Mouse (Mus musculus): Measurements from ENCODE around the gene Gm19668. TPM values are rescaled to one million over a fixed set of nuclear protein-coding genes. Genes with fewer than 3 reads are reported as not detected.
"Not testable (repeated sequence)": the region's sequence is repeated elsewhere in the genome, so short reads cannot be mapped to it uniquely, and the experiment has no call there.

The Gm19668 gene
- polyA plus RNA-seq, 1 experiment from 2014 or later, result not detected

GRCm38 (mm10) chr10:77751254-77751653 lies 47.7 kb downstream of the Gm19668 start, which contains the start of gene Gm9736:
Gene Gm9736, minus strand, starts transcription at chr10:77751354.
- not testable (repeated sequence) for H3K4me3 ChIP-seq (ENCODE audit: low read depth, low read length); H3K4me2 ChIP-seq (ENCODE audit: low read depth, low read length); H3K27ac ChIP-seq (ENCODE audit: low read length); H3K4me1 ChIP-seq (ENCODE audit: control insufficient read depth, low read depth, low read length); H3K9ac ChIP-seq (ENCODE audit: low read depth, low read length); H3K36me3 ChIP-seq (ENCODE audit: control insufficient read depth, insufficient read depth); ATAC-seq (ENCODE audit: low read depth); H3K27me3 ChIP-seq (ENCODE audit: control insufficient read depth, insufficient read depth, low read depth, low read length); H3K9me3 ChIP-seq (replicated peaks; ENCODE audit: control insufficient read depth, low read length)
- WGBS (ENCODE audit: insufficient replicate concordance), result 44% methylated on average over 1 of the region's 1 CpGs

GRCm38 (mm10) chr10:77750686-77751085 lies 48.2 kb downstream of the Gm19668 start:
- H3K4me3 ChIP-seq (ENCODE audit: low read depth, low read length); H3K36me3 ChIP-seq (ENCODE audit: control insufficient read depth, insufficient read depth); H3K4me2 ChIP-seq (ENCODE audit: low read depth, low read length); H3K9me3 ChIP-seq (replicated peaks; ENCODE audit: control insufficient read depth, low read length); H3K4me1 ChIP-seq (ENCODE audit: control insufficient read depth, low read depth, low read length); H3K27ac ChIP-seq (ENCODE audit: low read length); ATAC-seq (ENCODE audit: low read depth); H3K27me3 ChIP-seq (ENCODE audit: control insufficient read depth, insufficient read depth, low read depth, low read length); H3K9ac ChIP-seq (ENCODE audit: low read depth, low read length): not testable (repeated sequence)
- 50% methylated on average over 1 of the region's 1 CpGs for WGBS (ENCODE audit: insufficient replicate concordance)

Other genes starting within 250 kb of the Gm19668 start
- gene Pttg1ip, start 217.4 kb downstream of the Gm19668 start, polyA plus RNA-seq (2015; fragmentation: Nextera tagmentation; extraction: Ambion mirVana), result 87.3 and 94.5 TPM in 2 replicates
- gene Sumo3, start 193.0 kb downstream of the Gm19668 start, polyA plus RNA-seq (2015; fragmentation: Nextera tagmentation; extraction: Ambion mirVana), result 82.3 and 92.2 TPM in 2 replicates
- 0.61 TPM in 1 of 2 replicates, not detected in the other for gene Gm49325, start 192.9 kb downstream of the Gm19668 start, polyA plus RNA-seq (2015; fragmentation: Nextera tagmentation; extraction: Ambion mirVana)
- gene Ube2g2, start 176.9 kb downstream of the Gm19668 start, polyA plus RNA-seq (2015; fragmentation: Nextera tagmentation; extraction: Ambion mirVana), result 43.7 and 46.3 TPM in 2 replicates
- 0.05 TPM in 1 of 2 replicates, not detected in the other for gene Tspear, start 112.6 kb downstream of the Gm19668 start, polyA plus RNA-seq (2015; fragmentation: Nextera tagmentation; extraction: Ambion mirVana)
- not detected in 2 replicates for gene Gm19402, start 108.4 kb downstream of the Gm19668 start, polyA plus RNA-seq (2015; fragmentation: Nextera tagmentation; extraction: Ambion mirVana)
- gene Gm9508, start 101.9 kb downstream of the Gm19668 start, polyA plus RNA-seq (2015; fragmentation: Nextera tagmentation; extraction: Ambion mirVana), result not detected in 2 replicates
- gene Gm10272, start 92.5 kb downstream of the Gm19668 start, polyA plus RNA-seq (2015; fragmentation: Nextera tagmentation; extraction: Ambion mirVana), result not detected in 2 replicates
- not detected in 2 replicates for gene Gm10024, start 87.7 kb downstream of the Gm19668 start, polyA plus RNA-seq (2015; fragmentation: Nextera tagmentation; extraction: Ambion mirVana)
- gene Gm10142, start 83.3 kb downstream of the Gm19668 start, polyA plus RNA-seq (2015; fragmentation: Nextera tagmentation; extraction: Ambion mirVana), result not detected in 2 replicates
- not detected in 2 replicates for gene Krtap12-1, start 78.5 kb downstream of the Gm19668 start, polyA plus RNA-seq (2015; fragmentation: Nextera tagmentation; extraction: Ambion mirVana)
- gene Gm10100, start 72.6 kb downstream of the Gm19668 start, polyA plus RNA-seq (2015; fragmentation: Nextera tagmentation; extraction: Ambion mirVana), result not detected in 2 replicates
- gene Gm18596, start 56.5 kb downstream of the Gm19668 start, polyA plus RNA-seq (2015; fragmentation: Nextera tagmentation; extraction: Ambion mirVana), result not detected in 2 replicates
- not detected in 2 replicates for gene Gm9736, start 47.8 kb downstream of the Gm19668 start, polyA plus RNA-seq (2015; fragmentation: Nextera tagmentation; extraction: Ambion mirVana)
- not detected in 2 replicates for gene Gm3233, start 39.5 kb downstream of the Gm19668 start, polyA plus RNA-seq (2015; fragmentation: Nextera tagmentation; extraction: Ambion mirVana)
- gene Gm3238, start 27.8 kb downstream of the Gm19668 start, polyA plus RNA-seq (2015; fragmentation: Nextera tagmentation; extraction: Ambion mirVana), result not detected in 2 replicates
- not detected in 2 replicates for gene Gm7138, start 22.2 kb downstream of the Gm19668 start, polyA plus RNA-seq (2015; fragmentation: Nextera tagmentation; extraction: Ambion mirVana)
- not detected in 2 replicates for gene Gm3250, start 16.6 kb downstream of the Gm19668 start, polyA plus RNA-seq (2015; fragmentation: Nextera tagmentation; extraction: Ambion mirVana)
- not detected in 2 replicates for gene Gm7137, start 10.9 kb downstream of the Gm19668 start, polyA plus RNA-seq (2015; fragmentation: Nextera tagmentation; extraction: Ambion mirVana)
- gene Gm9639, start 4.1 kb downstream of the Gm19668 start, polyA plus RNA-seq (2015; fragmentation: Nextera tagmentation; extraction: Ambion mirVana), result not detected in 2 replicates
- not detected in 2 replicates for gene Gm9507, start 12.7 kb upstream of the Gm19668 start, polyA plus RNA-seq (2015; fragmentation: Nextera tagmentation; extraction: Ambion mirVana)
- gene Gm2696, start 15.5 kb upstream of the Gm19668 start, polyA plus RNA-seq (2015; fragmentation: Nextera tagmentation; extraction: Ambion mirVana), result not detected in 2 replicates
- not detected in 2 replicates for gene Krtap10-4, start 28.0 kb upstream of the Gm19668 start, polyA plus RNA-seq (2015; fragmentation: Nextera tagmentation; extraction: Ambion mirVana)
- gene Krtap10-10, start 36.8 kb upstream of the Gm19668 start, polyA plus RNA-seq (2015; fragmentation: Nextera tagmentation; extraction: Ambion mirVana), result not detected in 2 replicates
- not detected in 2 replicates for gene Gm36176, start 47.7 kb upstream of the Gm19668 start, polyA plus RNA-seq (2015; fragmentation: Nextera tagmentation; extraction: Ambion mirVana)
- not detected in 2 replicates for gene Gm10318, start 53.7 kb upstream of the Gm19668 start, polyA plus RNA-seq (2015; fragmentation: Nextera tagmentation; extraction: Ambion mirVana)
- not detected in 2 replicates for gene Gm3285, start 62.8 kb upstream of the Gm19668 start, polyA plus RNA-seq (2015; fragmentation: Nextera tagmentation; extraction: Ambion mirVana)
- gene Lrrc3, start 103.4 kb upstream of the Gm19668 start, polyA plus RNA-seq (2015; fragmentation: Nextera tagmentation; extraction: Ambion mirVana), result 16.5 and 18.6 TPM in 2 replicates
- 2.7 and 3.0 TPM in 2 replicates for gene Trpm2, start 171.4 kb upstream of the Gm19668 start, polyA plus RNA-seq (2015; fragmentation: Nextera tagmentation; extraction: Ambion mirVana)
- 3.7 and 4.0 TPM in 2 replicates for gene 1810043G02Rik, start 179.4 kb upstream of the Gm19668 start, polyA plus RNA-seq (2015; fragmentation: Nextera tagmentation; extraction: Ambion mirVana)
- 83.0 and 83.2 TPM in 2 replicates for gene Pfkl, start 210.9 kb upstream of the Gm19668 start, polyA plus RNA-seq (2015; fragmentation: Nextera tagmentation; extraction: Ambion mirVana)
- not detected in 2 replicates for gene Dnmt3l, start 242.8 kb upstream of the Gm19668 start, polyA plus RNA-seq (2015; fragmentation: Nextera tagmentation; extraction: Ambion mirVana)
- not detected in 2 replicates for gene Aire, start 244.5 kb upstream of the Gm19668 start, polyA plus RNA-seq (2015; fragmentation: Nextera tagmentation; extraction: Ambion mirVana)